Mouse (Mus musculus) embryonic stem cell, embryonic (primary cell): ENCODE results near the gene Rab3b.

Experiments used
- CTCF ChIA-PET, 4 experiments: fragments of 300-600 bp in 2 of 4; fragments of 350-600 bp in 2 of 4; sonication (Branson Sonifier 250); formaldehyde crosslinking; loops; one replicate each; lab custom pipeline; 2022; ENCODE audit warnings: inconsistent platforms in 2 of 4; lab: Charles Lee
- POLR2A ChIA-PET, 4 experiments: fragments of 300-600 bp in 2 of 4; fragments of 350-600 bp in 2 of 4; sonication (Branson Sonifier 250); formaldehyde crosslinking; loops; one replicate each; lab custom pipeline; 2022; ENCODE audit warnings: antibody characterized with exemption in 4 of 4, inconsistent platforms in 1 of 4; lab: Charles Lee

Gene Rab3b

DNA sequence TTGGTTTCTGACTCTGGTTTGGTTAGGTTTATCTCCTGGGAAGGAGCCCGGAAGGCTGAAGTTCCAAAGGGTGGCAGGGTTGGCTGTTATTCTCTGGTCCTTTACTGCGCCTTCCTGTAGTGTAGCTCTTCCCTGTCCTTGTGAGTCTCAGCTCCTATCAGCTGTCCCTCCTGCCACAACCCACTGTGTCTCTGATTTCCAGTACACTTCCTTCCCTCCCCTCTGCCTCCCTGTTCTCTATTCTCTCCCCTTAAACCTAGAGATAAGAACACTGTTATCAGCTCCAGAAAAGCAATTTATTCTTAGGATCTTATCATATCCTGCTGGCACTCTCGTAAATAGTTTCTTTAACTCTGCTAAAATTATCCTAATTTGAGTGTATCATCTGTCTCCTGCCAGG is 90.7 kb downstream of the Rab3b start:
- ChIA-PET POLR2A (interaction anchor here in 1 of 4 experiments (0.6 kb wide), 1 partner anchor 135 kb away, joined by 4 read pairs; the partner anchor contains the start of gene Txndc12), CTCF (no interaction called here)

- ChIA-PET CTCF (no interaction called here), POLR2A (no interaction called here)
Measured at GRCm38 (mm10) chr4:108971054-108971453, 92.2 kb downstream of the Rab3b start.

- ChIA-PET CTCF (interaction anchor here (0.6 to 2.0 kb wide), 13 partner anchors 14 to 1176 kb away, joined by 3 to 11 read pairs (median 4); no protein-coding TSS in a partner anchor), POLR2A (interaction anchor here in 3 of 4 experiments (0.6 to 1.3 kb wide), 5 partner anchors 14 to 133 kb away, joined by 3 to 7 read pairs (median 3); no protein-coding TSS in a partner anchor)
Measured at GRCm38 (mm10) chr4:108976458-108977071, 97.7 kb downstream of the Rab3b start.

DNA sequence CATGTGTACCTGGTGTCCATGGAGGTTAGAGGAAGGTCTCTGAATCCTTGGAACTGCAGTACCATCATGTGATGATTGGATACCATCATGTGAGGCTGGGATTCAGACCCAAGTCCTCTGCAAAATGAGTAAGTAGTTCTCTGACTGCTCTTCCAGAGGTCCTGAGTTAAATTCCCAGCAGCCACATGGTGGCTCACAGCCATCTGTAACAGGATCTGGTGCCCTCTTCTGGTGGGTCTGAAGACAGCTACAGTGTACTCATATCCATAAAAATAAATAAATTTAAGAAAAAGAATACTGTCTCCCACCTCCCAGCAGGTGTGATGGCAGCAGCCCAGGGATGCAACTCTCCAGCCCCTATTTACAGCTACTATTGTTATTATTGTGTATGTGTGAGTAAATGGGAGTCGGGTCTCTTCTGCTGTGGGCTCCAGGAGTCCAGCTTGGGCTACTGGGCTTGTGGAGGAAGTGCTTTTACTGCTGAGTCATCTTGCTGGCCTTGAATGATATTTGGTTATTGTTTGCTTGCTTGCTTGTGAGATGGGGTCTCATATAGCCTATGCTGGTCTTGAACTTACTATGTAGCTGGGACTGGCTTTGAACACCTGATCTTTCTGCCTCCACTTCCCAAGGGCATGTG is 108.1 kb downstream of the Rab3b start:
- ChIA-PET CTCF (interaction anchor here (0.6 to 2.7 kb wide), 27 partner anchors 9 to 434 kb away, joined by 3 to 10 read pairs (median 3); partner anchors contain the start of genes Btf3l4 (in 1 of the 4) and Nrd1 (in 1 of the 4)), POLR2A (interaction anchor here (0.6 to 2.4 kb wide), 12 partner anchors 9 to 863 kb away, joined by 3 to 17 read pairs (median 4); partner anchors contain the start of genes Nrd1 (in 2 of the 4), Btf3l4 (in 1 of the 4) and Zfyve9 (in 1 of the 4))

- POLR2A ChIA-PET = interaction anchor here in 3 of 4 experiments (0.6 to 2.4 kb wide), 13 partner anchors 9 to 207 kb away, joined by 3 to 17 read pairs (median 4); partner anchors contain the start of genes Nrd1 (in 2 of the 3), Btf3l4 (in 1 of the 3) and Zfyve9 (in 1 of the 3)
- CTCF ChIA-PET = interaction anchor here (0.6 to 2.7 kb wide), 21 partner anchors 9 to 433 kb away, joined by 3 to 10 read pairs (median 4); partner anchors contain the start of genes Btf3l4 (in 1 of the 4) and Nrd1 (in 1 of the 4)
Measured at GRCm38 (mm10) chr4:108987473-108987842, 108.6 kb downstream of the Rab3b start.

DNA sequence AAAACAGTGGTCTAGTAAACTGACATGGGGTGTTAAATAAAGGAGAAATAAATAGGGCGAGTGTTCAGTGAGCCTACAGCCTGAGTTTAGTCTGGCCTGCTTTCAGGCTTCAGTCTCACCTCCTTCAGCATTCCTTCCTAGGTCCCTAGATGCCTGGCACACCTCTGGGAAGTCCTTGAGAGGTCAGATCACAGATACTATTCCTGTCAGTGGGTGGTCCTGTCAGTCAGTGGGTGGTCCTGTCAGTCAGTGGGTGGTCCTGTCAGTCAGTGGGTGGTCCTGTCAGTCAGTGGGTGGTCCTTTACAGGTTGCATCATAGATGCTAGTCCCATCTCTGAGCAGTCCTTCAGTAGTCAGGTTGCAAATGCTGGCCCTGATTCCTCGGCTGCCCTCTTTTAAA is 110.6 kb downstream of the Rab3b start:
- POLR2A ChIA-PET = interaction anchor here in 2 of 4 experiments (2.4 to 3.6 kb wide), 2 partner anchors 11 to 12 kb away, joined by 25 to 26 read pairs; partner anchors contain the start of gene Nrd1 (in 2 of the 2)
- CTCF ChIA-PET = no interaction called here

- ChIA-PET POLR2A (interaction anchor here in 3 of 4 experiments (0.5 to 3.6 kb wide), 5 partner anchors 10 to 688 kb away, joined by 3 to 26 read pairs (median 11); partner anchors contain the start of gene Nrd1 (in 2 of the 3)), CTCF (interaction anchor here in 1 of 4 experiments (0.8 kb wide), 1 partner anchor 17 kb away, joined by 6 read pairs; no protein-coding TSS in a partner anchor)
Measured at GRCm38 (mm10) chr4:108990032-108990431, 111.2 kb downstream of the Rab3b start.

- ChIA-PET CTCF (interaction anchor here in 2 of 4 experiments (0.7 to 0.8 kb wide), 2 partner anchors 14 to 17 kb away, joined by 3 to 6 read pairs; no protein-coding TSS in a partner anchor), POLR2A (interaction anchor here in 3 of 4 experiments (0.5 to 3.6 kb wide), 7 partner anchors 10 to 688 kb away, joined by 3 to 26 read pairs (median 9); partner anchors contain the start of gene Nrd1 (in 3 of the 3))
Measured at GRCm38 (mm10) chr4:108990571-108990970, 111.7 kb downstream of the Rab3b start.

DNA sequence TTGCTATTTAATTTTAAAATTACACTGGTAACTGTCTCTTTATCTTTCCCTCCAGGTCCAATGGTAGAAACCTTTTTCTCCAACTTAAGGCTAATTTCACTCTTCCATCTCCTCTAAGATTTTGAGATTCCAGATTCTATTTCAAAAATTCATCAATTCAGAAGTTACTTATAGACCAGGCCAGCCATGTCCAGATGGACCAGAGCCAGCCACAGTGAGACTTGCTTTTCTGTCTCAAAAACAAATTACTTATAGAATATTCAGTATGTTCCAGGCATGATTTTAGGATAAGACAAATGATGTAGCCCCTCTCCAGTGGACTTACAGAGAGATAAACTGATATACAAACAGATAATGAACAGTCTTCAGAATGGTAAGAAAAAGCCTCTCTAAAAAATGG is 112.9 kb downstream of the Rab3b start:
- POLR2A ChIA-PET = interaction anchor here in 2 of 4 experiments (1.2 to 3.6 kb wide), 3 partner anchors 9 to 11 kb away, joined by 7 to 26 read pairs (median 25); partner anchors contain the start of gene Nrd1 (in 2 of the 2)

More for the DNA sequence above, 112.9 kb downstream of the Rab3b start:
- CTCF ChIA-PET = no interaction called here
